Mouse (Mus musculus) liver, adult 2 months (tissue): ENCODE data around the gene Morn4. TPM values are rescaled to one million over a fixed set of nuclear protein-coding genes. Genes with fewer than 3 reads are reported as not detected.

ENCODE experiments used
- DNase-seq: peaks from one replicate; pipeline ENCODE4 v3.0.0-alpha.2; 2011; ENCODE audit warnings: low read depth, low spot score; ENCODE audit errors: extremely low read depth
- H3K27ac ChIP-seq: fragments of 200-500 bp; replicated peaks from 2 replicates; pipeline ENCODE4 v1.5.1; 2012; ENCODE audit warnings: low read depth, mild to moderate bottlenecking, control low read depth, inconsistent platforms, low read length; ENCODE audit not compliant: insufficient read depth
- H3K27me3 ChIP-seq: fragments of 200-500 bp; 2 replicates; pipeline ENCODE4 v1.6.1; 2012; ENCODE audit warnings: mild to moderate bottlenecking, moderate library complexity, low read length, inconsistent platforms; ENCODE audit not compliant: control insufficient read depth, insufficient read depth
- H3K36me3 ChIP-seq: fragments of 200-500 bp; 2 replicates; pipeline ENCODE4 v1.6.1; 2012; ENCODE audit warnings: low read length, inconsistent platforms; ENCODE audit not compliant: control insufficient read depth, insufficient read depth
- H3K4me1 ChIP-seq: fragments of 200-500 bp; 2 replicates; pipeline ENCODE4 v1.6.1; 2011; ENCODE audit warnings: low read length; ENCODE audit not compliant: control insufficient read depth, insufficient read depth
- H3K4me3 ChIP-seq: fragments of 200-500 bp; 2 replicates; pipeline ENCODE4 v1.5.1; 2011; ENCODE audit warnings: low read depth, mild to moderate bottlenecking, control low read depth, low read length, moderate library complexity; ENCODE audit not compliant: insufficient read depth
- H3K79me2 ChIP-seq: fragments of 200-500 bp; 2 replicates; pipeline ENCODE4 v1.6.1; 2012; ENCODE audit warnings: inconsistent platforms, mild to moderate bottlenecking, low read length, moderate library complexity; ENCODE audit not compliant: control insufficient read depth, insufficient read depth
- H3K9ac ChIP-seq: fragments of 200-500 bp; 2 replicates; pipeline ENCODE4 v1.6.1; 2012; ENCODE audit warnings: low read depth, mild to moderate bottlenecking, control low read depth, inconsistent platforms, low read length
- CTCF ChIP-seq: fragments of 200-500 bp; IDR thresholded peaks from 2 replicates; pipeline ENCODE4 v1.5.1; 2011; ENCODE audit warnings: low read depth, low read length, control low read depth
- POLR2A ChIP-seq: fragments of 200-500 bp; IDR thresholded peaks from 2 replicates; pipeline ENCODE4 v1.6.1; 2011; ENCODE audit warnings: low read length, control low read depth; ENCODE audit not compliant: insufficient read depth; ENCODE audit errors: extremely low read depth
- whole genome bisulfite sequencing: fragments of 180-500 bp; shearing (Covaris S2); methylation state at CpG from one replicate; pipeline ENCODE4 v1.1.7; 2018; 5-methylcytosine and 5-hydroxymethylcytosine counted together
- polyA plus RNA-seq: library from polyadenylated mRNA; depleted of rRNA; stranded (reverse); fragments of >200 nt; gene quantifications from 2 replicates; pipeline ENCODE4 v1.2.3, GENCODE M21; 2012; rRNA removed
- total RNA-seq: library from RNA; depleted of rRNA; stranded (reverse); fragments of >200 nt; gene quantifications from 2 replicates; pipeline ENCODE4 v1.2.3, GENCODE M21; 2014; rRNA removed

Gene Morn4
- total RNA-seq (0.09 and 0.13 TPM in 2 replicates), polyA plus RNA-seq (0.27 and 0.44 TPM in 2 replicates)

GRCm38 (mm10) chr19:42086166-42086565, at the start of gene Morn4:
Gene Morn4 (minus strand): TSS chr19:42086357.
- Histone ChIP-seq H3K36me3 (no peaks in the 10 kb centered on the region), H3K79me2 (peaks cover 7% of the 10 kb centered on the region; the same call in 1 of the 2 replicates), H3K4me1 (peaks cover 3% of the 10 kb centered on the region; the same call in 1 of the 2 replicates), H3K27me3 (peaks cover 7% of the 10 kb centered on the region), H3K4me3 (peak within 1 kb of the TSS; percentile 46), H3K9ac (no peak within 1 kb of the TSS), H3K27ac (no peak within 1 kb of the TSS)
- DNase-seq: no peak
- no peak for TF ChIP-seq CTCF
- WGBS: 9% methylated on average over 21 of the region's 21 CpGs

- H3K4me1 ChIP-seq: peaks cover 2% of the 10 kb centered on the region
- no peak overlapping the region for H3K4me3 ChIP-seq
- no peak overlapping the region for H3K9ac ChIP-seq
- H3K79me2 ChIP-seq: no peaks in the 10 kb centered on the region
- TF ChIP-seq CTCF: no peak
- no peak for TF ChIP-seq POLR2A
- no peaks in the 10 kb centered on the region for H3K36me3 ChIP-seq
- no peak overlapping the region for H3K27ac ChIP-seq
- no peak for DNase-seq
- no peaks in the 10 kb centered on the region for H3K27me3 ChIP-seq
Observed at GRCm38 (mm10) chr19:42135070-42135469, 48.9 kb upstream of the Morn4 start.

GRCm38 (mm10) chr19:42131101-42131500, 44.9 kb upstream of the Morn4 start:
- WGBS: 78% methylated on average over 5 of the region's 5 CpGs
- Histone ChIP-seq H3K4me1 (peaks cover 17% of the 10 kb centered on the region), H3K27ac (0 out of 2 replicates have a peak overlapping the region, but pooled peaks have one; percentile 14)

DNA sequence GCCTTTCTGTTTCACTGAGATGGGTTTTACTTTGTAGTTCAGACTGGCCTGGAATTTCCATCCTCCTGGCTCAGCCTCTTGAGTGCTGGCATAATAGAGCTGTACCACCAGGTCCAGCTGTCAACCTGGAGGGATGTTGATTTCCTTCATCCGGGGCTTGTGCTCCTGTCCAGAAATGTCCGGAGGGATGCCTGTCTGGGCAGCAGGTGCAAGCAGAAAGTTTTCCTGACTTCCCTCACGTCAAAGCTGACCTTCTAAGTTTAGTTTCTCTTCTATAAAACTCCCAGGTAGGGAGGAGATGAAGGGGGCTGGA, 44.1 kb upstream of the Morn4 start:
- Histone ChIP-seq H3K4me1 (peaks cover 17% of the 10 kb centered on the region), H3K36me3 (no peaks in the 10 kb centered on the region), H3K4me3 (no peak overlapping the region), H3K27me3 (no peaks in the 10 kb centered on the region), H3K79me2 (peaks cover 5% of the 10 kb centered on the region; the same call in 1 of the 2 replicates), H3K9ac (no peak overlapping the region), H3K27ac (no peak overlapping the region)
- DNase-seq: no peak
- TF ChIP-seq CTCF (no peak), POLR2A (no peak)
- WGBS: 82% methylated on average over 3 of the region's 3 CpGs

More at GRCm38 (mm10) chr19:42131101-42131500, 44.9 kb upstream of the Morn4 start:
- no peak for DNase-seq
- Histone ChIP-seq H3K9ac (no peak overlapping the region), H3K27me3 (no peaks in the 10 kb centered on the region), H3K36me3 (no peaks in the 10 kb centered on the region), H3K4me3 (no peak overlapping the region), H3K79me2 (peaks cover 5% of the 10 kb centered on the region; the same call in 1 of the 2 replicates)
- TF ChIP-seq POLR2A (no peak), CTCF (no peak)

DNA sequence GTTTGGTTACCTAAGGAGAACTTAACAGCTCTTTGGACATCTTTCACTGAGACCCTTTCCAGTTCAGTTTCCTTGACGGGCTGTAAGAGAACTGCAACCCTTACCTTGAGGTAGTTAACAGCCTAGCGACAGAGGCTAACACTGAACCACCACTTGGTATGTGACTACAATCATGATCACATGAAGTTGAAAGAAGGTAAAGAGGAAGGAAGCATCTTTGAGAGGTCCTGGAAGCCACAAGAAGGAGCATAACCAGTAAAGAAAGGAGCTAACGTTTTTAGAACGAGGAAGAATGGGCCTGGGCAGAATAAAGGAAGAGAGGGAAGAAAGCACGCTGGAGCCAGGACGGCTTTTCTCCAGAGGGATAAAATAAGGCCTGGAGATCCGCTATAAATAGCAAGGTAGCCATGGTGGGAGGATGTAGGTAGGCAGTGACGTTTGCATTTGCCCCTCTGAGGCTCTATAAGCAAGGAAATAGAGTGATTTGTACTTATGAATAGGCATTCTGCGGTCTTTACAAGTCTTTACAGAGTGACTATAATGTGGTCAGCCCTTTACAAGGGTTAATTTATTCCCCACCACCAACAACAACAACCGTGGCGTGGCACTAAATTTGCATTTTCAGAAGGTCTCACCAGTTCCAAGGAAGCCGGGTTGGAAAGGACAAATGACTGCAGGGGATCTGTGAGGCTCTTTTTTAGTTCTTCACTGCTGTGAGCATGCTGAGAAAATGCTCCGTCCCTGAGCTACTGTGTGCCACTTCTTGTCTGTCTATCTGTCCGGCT, 43.5 kb upstream of the Morn4 start:
- TF ChIP-seq CTCF: no peak
- TF ChIP-seq POLR2A: no peak
- H3K27ac ChIP-seq: peak overlapping the region; percentile 70
- peaks cover 17% of the 10 kb centered on the region for H3K4me1 ChIP-seq
- DNase-seq: no peak
- no peaks in the 10 kb centered on the region for H3K27me3 ChIP-seq
- peaks cover 5% of the 10 kb centered on the region; the same call in 1 of the 2 replicates for H3K79me2 ChIP-seq
- H3K4me3 ChIP-seq: peak overlapping the region; percentile 25
- H3K36me3 ChIP-seq: peaks cover 2% of the 10 kb centered on the region; the same call in 1 of the 2 replicates
- peak overlapping the region; percentile 53 for H3K9ac ChIP-seq
- 72% methylated on average over 14 of the region's 14 CpGs for WGBS
